Mouse (Mus musculus) embryonic facial prominence, embryonic 10.5 days (tissue): ENCODE results near the gene Plekhs1. TPM values are rescaled to one million over a fixed set of nuclear protein-coding genes. Genes with fewer than 3 reads are reported as not detected.
A peak's percentile ranks its signal among the peaks of the same experiment; 100 is the strongest.

Source experiments
- DNase-seq: peaks from one replicate; pipeline ENCODE4 v3.0.0-alpha.2; 2017; ENCODE audit warnings: low spot score
- H3K27ac ChIP-seq: fragments of 300-500 bp; sonication (generic); replicated peaks from 2 replicates; pipeline ENCODE4 v1.5.1; 2016; ENCODE audit warnings: mild to moderate bottlenecking
- H3K27me3 ChIP-seq: fragments of 300-500 bp; sonication (generic); replicated peaks from 2 replicates; pipeline ENCODE4 v1.6.1; 2016; ENCODE audit warnings: low read depth, mild to moderate bottlenecking; ENCODE audit not compliant: poor library complexity, severe bottlenecking
- H3K36me3 ChIP-seq: fragments of 300-500 bp; sonication (generic); replicated peaks from 2 replicates; pipeline ENCODE4 v1.6.1; 2016; ENCODE audit warnings: mild to moderate bottlenecking, moderate library complexity
- H3K4me1 ChIP-seq: fragments of 300-500 bp; sonication (generic); 2 replicates; pipeline ENCODE4 v1.6.1; 2016
- H3K4me3 ChIP-seq: fragments of 300-500 bp; sonication (generic); 2 replicates; pipeline ENCODE4 v1.5.1; 2016; ENCODE audit warnings: mild to moderate bottlenecking, moderate library complexity
- H3K9me3 ChIP-seq: fragments of 300-500 bp; sonication (generic); 2 replicates; pipeline ENCODE4 v1.6.1; 2016; ENCODE audit warnings: mild to moderate bottlenecking
- WGBS: fragments of 180-500 bp; shearing (Covaris S2); methylation state at CpG from one replicate; pipeline ENCODE4 v1.1.7; 2016; 5-methylcytosine and 5-hydroxymethylcytosine counted together
- polyA plus RNA-seq: library from polyadenylated mRNA; unstranded; fragments of >200 nt; fragmentation: Nextera tagmentation; extraction: Ambion mirVana; gene quantifications from 2 replicates; pipeline ENCODE4 v1.2.1, GENCODE M21; 2016

The Plekhs1 gene
- polyA plus RNA-seq, 1 experiment from 2014 or later = 0.21 TPM

- Histone ChIP-seq H3K27me3 (0 out of 2 replicates have a peak, but pooled peaks cover 4% of the 10 kb centered on the region), H3K9me3 (0 out of 2 replicates have a peak, but pooled peaks cover 6% of the 10 kb centered on the region), H3K4me1 (peaks cover 12% of the 10 kb centered on the region; the same call in 1 of the 2 replicates), H3K27ac (no peak overlapping the region), H3K36me3 (no peaks in the 10 kb centered on the region), H3K4me3 (no peak overlapping the region)
- 75% methylated on average over 2 of the region's 2 CpGs for WGBS
- DNase-seq = no peak
Observed at GRCm38 (mm10) chr19:56460241-56460640, 1.2 kb upstream of the Plekhs1 start.

GRCm38 (mm10) chr19:56462786-56463185 is 1.3 kb downstream of the Plekhs1 start:
- 80% methylated on average over 4 of the region's 4 CpGs for WGBS
- 0 out of 2 replicates have a peak, but pooled peaks cover 6% of the 10 kb centered on the region for H3K9me3 ChIP-seq
- no peaks in the 10 kb centered on the region for H3K27me3 ChIP-seq
- H3K4me3 ChIP-seq = no peak overlapping the region
- no peak overlapping the region for H3K27ac ChIP-seq
- no peak for DNase-seq
- H3K4me1 ChIP-seq = 0 out of 2 replicates have a peak, but pooled peaks cover 5% of the 10 kb centered on the region
- no peaks in the 10 kb centered on the region for H3K36me3 ChIP-seq

DNA sequence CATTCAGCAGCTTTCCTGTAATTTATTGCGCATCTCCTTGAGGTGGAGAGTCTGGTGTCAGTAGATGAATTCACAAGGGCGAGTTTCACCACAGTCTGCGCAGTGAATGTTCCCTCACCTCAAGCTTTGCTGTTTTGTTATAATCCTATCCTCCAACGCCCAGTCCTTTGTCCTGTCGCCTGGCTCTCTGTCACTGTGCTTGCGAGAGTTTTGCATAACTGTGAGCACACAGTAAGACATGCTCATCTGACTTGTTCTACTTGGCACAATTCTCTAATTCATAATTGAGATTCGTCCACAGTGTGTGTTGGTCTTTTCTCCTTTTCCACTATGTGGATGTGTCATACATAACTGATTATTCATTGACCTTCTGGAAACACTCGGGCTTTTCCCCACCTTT is 5.0 kb downstream of the Plekhs1 start:
- Histone ChIP-seq H3K9me3 (0 out of 2 replicates have a peak, but pooled peaks cover 6% of the 10 kb centered on the region), H3K27me3 (no peaks in the 10 kb centered on the region), H3K36me3 (no peaks in the 10 kb centered on the region), H3K4me3 (no peak overlapping the region), H3K4me1 (no peaks in the 10 kb centered on the region), H3K27ac (no peak overlapping the region)
- DNase-seq = no peak
- 89% methylated on average over 8 of the region's 8 CpGs for WGBS

- Histone ChIP-seq H3K4me1 (peaks cover 10% of the 10 kb centered on the region), H3K4me3 (no peak overlapping the region), H3K27me3 (peaks cover 4% of the 10 kb centered on the region; the same call in 1 of the 2 replicates), H3K36me3 (no peaks in the 10 kb centered on the region), H3K27ac (no peak overlapping the region), H3K9me3 (no peaks in the 10 kb centered on the region)
- DNase-seq = no peak
- 89% methylated on average over 14 of the region's 14 CpGs for WGBS
Observed at GRCm38 (mm10) chr19:56470286-56471020, 9.0 kb downstream of the Plekhs1 start.

DNA sequence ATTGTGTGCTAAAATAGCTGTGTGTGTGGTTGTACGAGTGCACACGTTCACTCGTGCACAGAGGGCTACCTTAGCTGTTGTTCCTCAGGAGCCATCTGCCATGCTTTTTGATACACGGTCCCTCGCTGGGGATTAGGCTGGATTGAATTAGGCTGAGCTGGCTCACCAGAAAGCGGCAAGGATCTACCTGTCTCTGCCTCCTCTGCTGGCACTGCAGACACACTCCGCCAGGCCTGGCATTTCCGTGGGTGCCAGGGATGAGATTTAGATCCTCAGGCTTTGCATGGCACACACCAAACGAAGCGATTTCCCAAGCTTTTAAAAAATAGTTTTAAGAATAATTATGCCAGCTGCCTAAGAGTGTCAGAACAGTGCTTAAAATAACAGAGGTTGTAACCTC is 10.5 kb downstream of the Plekhs1 start:
- WGBS = 82% methylated on average over 10 of the region's 10 CpGs
- no peak overlapping the region for H3K27ac ChIP-seq
- no peak for DNase-seq
- H3K9me3 ChIP-seq = no peaks in the 10 kb centered on the region
- peaks cover 4% of the 10 kb centered on the region; the same call in 1 of the 2 replicates for H3K27me3 ChIP-seq
- no peaks in the 10 kb centered on the region for H3K36me3 ChIP-seq
- H3K4me3 ChIP-seq = no peak overlapping the region
- H3K4me1 ChIP-seq = peaks cover 15% of the 10 kb centered on the region

DNA sequence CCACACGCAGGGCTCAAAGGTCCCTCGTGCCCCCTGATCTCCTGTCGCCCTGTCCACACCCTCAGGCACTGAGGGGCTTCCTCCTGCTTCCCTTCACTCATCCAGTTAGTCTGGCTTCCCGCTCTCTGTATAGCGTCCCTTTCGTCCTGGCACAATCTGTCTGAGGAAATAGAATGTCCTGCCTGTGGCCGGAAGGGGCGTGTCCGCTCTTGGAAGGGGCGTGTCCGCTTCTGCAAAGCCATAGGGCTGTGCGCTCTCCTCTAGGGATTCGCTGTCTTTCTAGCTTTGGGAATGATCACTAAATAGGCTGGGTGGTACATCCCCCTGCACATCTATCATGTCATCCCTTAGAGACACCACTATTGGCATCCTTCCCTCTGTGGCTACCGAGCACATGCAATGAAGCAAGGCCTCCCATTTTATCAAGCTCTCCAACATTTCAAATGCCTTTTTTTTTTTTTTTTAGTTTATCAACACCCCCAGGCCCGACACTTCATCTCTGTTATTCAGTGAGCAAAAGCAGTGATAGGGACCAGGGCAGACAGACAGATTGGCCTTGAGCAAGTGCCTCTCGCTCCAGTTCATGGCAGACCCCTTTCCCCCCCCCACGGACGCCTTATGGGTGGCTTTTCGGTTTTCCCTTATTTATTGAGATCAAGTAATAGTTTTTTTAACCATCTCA is 13.6 kb downstream of the Plekhs1 start:
- Histone ChIP-seq H3K27ac (peak overlapping the region; percentile 1; the same call in 1 of the 2 replicates), H3K4me3 (peak overlapping the region; percentile 33), H3K27me3 (peaks cover 4% of the 10 kb centered on the region; the same call in 1 of the 2 replicates), H3K9me3 (no peaks in the 10 kb centered on the region), H3K4me1 (peaks cover 20% of the 10 kb centered on the region), H3K36me3 (no peaks in the 10 kb centered on the region)
- WGBS = 49% methylated on average over 19 of the region's 19 CpGs
- DNase-seq = peak; percentile 43

DNA sequence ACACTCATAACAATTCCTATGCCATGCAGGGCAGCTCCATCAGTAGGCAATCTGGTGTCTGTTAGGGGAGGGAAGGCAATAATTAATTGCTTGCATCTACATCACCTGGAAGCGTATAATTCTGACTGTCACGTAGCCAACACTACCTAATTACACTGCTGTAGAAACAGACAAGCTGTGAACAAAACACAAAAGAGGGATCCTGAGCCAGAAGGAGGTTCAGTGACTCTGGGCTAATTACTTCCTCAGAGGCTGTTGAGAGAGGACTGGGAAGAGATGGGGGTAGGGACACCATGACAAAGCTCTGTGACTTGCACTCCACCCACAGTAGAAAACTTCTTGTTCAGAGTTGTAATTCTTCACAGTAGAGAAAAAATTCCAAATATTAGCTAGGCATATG is 15.1 kb downstream of the Plekhs1 start:
- Histone ChIP-seq H3K27ac (no peak overlapping the region), H3K36me3 (no peaks in the 10 kb centered on the region), H3K9me3 (no peaks in the 10 kb centered on the region), H3K27me3 (peaks cover 4% of the 10 kb centered on the region; the same call in 1 of the 2 replicates), H3K4me1 (peaks cover 20% of the 10 kb centered on the region), H3K4me3 (no peak overlapping the region)
- WGBS = 38% methylated on average over 2 of the region's 2 CpGs
- no peak for DNase-seq

GRCm38 (mm10) chr19:56477253-56477652 is 15.8 kb downstream of the Plekhs1 start:
- Histone ChIP-seq H3K36me3 (no peaks in the 10 kb centered on the region), H3K27ac (no peak overlapping the region), H3K9me3 (no peaks in the 10 kb centered on the region), H3K4me3 (no peak overlapping the region), H3K4me1 (peaks cover 20% of the 10 kb centered on the region), H3K27me3 (peaks cover 4% of the 10 kb centered on the region; the same call in 1 of the 2 replicates)
- 82% methylated on average over 5 of the region's 5 CpGs for WGBS
- DNase-seq = no peak

GRCm38 (mm10) chr19:56477832-56478231 is 16.4 kb downstream of the Plekhs1 start:
- no peak overlapping the region for H3K27ac ChIP-seq
- no peak for DNase-seq
- no peaks in the 10 kb centered on the region for H3K36me3 ChIP-seq
- WGBS = 67% methylated on average over 3 of the region's 3 CpGs
- no peak overlapping the region for H3K4me3 ChIP-seq
- peaks cover 1% of the 10 kb centered on the region; the same call in 1 of the 2 replicates for H3K27me3 ChIP-seq
- H3K4me1 ChIP-seq = peaks cover 20% of the 10 kb centered on the region
- H3K9me3 ChIP-seq = no peaks in the 10 kb centered on the region

- H3K4me1 ChIP-seq = peaks cover 21% of the 10 kb centered on the region
- no peak overlapping the region for H3K4me3 ChIP-seq
- H3K27ac ChIP-seq = no peak overlapping the region
- WGBS = 74% methylated on average over 13 of the region's 13 CpGs
- DNase-seq = no peak
- no peaks in the 10 kb centered on the region for H3K36me3 ChIP-seq
- H3K9me3 ChIP-seq = no peaks in the 10 kb centered on the region
- H3K27me3 ChIP-seq = no peaks in the 10 kb centered on the region
Observed at GRCm38 (mm10) chr19:56484630-56485375, 23.4 kb downstream of the Plekhs1 start.

- DNase-seq = no peak
- peaks cover 21% of the 10 kb centered on the region for H3K4me1 ChIP-seq
- no peaks in the 10 kb centered on the region for H3K27me3 ChIP-seq
- H3K9me3 ChIP-seq = no peaks in the 10 kb centered on the region
- H3K36me3 ChIP-seq = no peaks in the 10 kb centered on the region
- no peak overlapping the region for H3K4me3 ChIP-seq
- WGBS = 63% methylated on average over 13 of the region's 13 CpGs
- H3K27ac ChIP-seq = peak overlapping the region; percentile 37; the same call in 1 of the 2 replicates
Observed at GRCm38 (mm10) chr19:56485376-56486271, 24.2 kb downstream of the Plekhs1 start.
